Mouse (Mus musculus): ENCODE measurements around the gene Mapk8ip2.

- TF ChIP-seq CTCF (IDR thresholded peaks at IDR 0.05; ENCODE audit: low read depth) (no peak), EP300 (IDR thresholded peaks at IDR 0.05; ENCODE audit: low read depth) (no peak)
These were observed 43.1 kb downstream of the Mapk8ip2 start for GRCm38 (mm10) chr15:89496841-89497240.
